Mouse (Mus musculus): ENCODE results near the gene Cngb1. TPM values are rescaled to one million over a fixed set of nuclear protein-coding genes. Genes with fewer than 3 reads are reported as not detected.

Cngb1 gene
- polyA plus RNA-seq, 1 experiment from 2014 or later: 0.81 TPM

DNA sequence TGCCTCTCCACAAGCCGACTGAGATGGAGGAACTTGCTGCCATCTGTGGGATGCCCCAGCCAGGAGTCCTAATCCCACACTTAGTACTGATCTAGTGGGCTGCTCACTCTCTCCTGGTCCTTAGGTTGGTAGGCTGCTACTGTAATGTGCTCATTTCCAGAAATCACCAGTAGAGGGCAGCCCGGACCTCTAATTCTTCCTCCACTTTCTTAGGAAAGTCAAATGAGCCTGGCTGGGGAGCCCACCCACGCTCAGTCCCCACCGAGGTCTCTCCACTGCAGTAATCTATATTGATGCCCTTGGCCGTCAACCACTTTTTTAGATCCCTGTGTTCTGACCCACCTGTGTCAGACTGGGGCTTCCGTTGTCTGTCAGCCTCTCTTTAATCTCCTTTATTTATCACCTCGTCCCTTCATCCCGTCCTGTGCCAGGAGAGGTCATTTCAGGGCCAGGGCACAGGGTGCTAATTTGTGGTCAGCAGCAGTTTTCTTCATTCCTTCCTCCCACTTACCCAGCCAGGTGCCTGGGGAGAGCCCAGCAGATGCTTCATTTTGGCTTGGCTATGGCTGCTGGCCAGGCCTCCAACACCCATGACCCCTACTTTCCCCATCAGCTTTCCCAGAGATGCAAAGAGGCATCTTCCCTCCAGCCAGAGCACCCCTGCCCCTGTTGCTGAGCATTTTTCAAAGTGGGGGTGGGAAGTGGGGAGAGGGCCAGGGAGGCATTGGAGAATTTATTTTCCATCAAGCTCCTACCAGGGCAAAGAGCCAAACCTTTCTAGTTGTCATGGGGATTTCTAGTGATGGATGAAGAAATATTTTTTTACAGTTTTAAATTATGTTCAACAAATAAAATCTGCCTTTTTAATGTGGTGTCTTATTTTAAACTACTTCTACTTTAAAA lies 40.5 kb upstream of the Cngb1 start:
- Histone ChIP-seq H3K9ac (ENCODE audit: low read length) (no peak overlapping the region), H3K36me3 (ENCODE audit: control insufficient read depth, insufficient read depth, low read length) (peaks cover 27% of the 10 kb centered on the region), H3K4me1 (replicated peaks; ENCODE audit: control insufficient read depth, insufficient read depth, low read length) (peaks cover 7% of the 10 kb centered on the region; the same call in 1 of the 2 replicates), H3K4me3 (ENCODE audit: low read depth, low read length) (no peak overlapping the region), H3K9me3 (ENCODE audit: control insufficient read depth, low read length) (no peaks in the 10 kb centered on the region), H3K27ac (ENCODE audit: low read depth) (no peak overlapping the region), H3K4me2 (ENCODE audit: low read length) (no peak overlapping the region), H3K27me3 (replicated peaks; ENCODE audit: control insufficient read depth, insufficient read depth, low read length) (no peaks in the 10 kb centered on the region)
- DNase-seq (ENCODE audit: low spot score): peak; percentile 90
- ATAC-seq (replicated peaks; ENCODE audit: low FRiP score, low TSS enrichment, low read depth): peak; percentile 29; the same call in 1 of the 2 replicates
- 22% methylated on average over 8 of the region's 8 CpGs for WGBS

DNA sequence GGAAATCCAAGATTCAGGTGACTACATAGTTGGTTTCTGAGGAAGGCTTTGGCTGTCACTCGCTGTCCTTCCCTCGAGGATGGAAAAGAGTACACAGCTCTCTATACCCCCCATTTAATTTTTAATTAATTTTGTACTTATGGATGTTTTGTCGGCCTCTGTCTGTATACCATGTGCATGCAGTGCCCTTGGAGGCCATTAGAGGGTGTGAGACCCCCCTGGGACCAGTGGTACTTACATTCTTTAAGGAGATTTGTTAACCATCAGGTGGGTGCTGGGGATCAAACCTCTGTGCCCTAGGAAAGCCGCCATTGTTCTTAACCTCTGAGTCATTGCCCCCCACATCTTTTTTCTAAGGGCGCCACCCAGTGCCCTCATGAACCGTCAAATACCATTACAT lies 38.3 kb upstream of the Cngb1 start:
- no peak for ATAC-seq (replicated peaks; ENCODE audit: low FRiP score, low TSS enrichment, low read depth)
- H3K36me3 ChIP-seq (ENCODE audit: control insufficient read depth, insufficient read depth, low read length): peaks cover 38% of the 10 kb centered on the region
- 78% methylated on average over 6 of the region's 6 CpGs for WGBS

DNA sequence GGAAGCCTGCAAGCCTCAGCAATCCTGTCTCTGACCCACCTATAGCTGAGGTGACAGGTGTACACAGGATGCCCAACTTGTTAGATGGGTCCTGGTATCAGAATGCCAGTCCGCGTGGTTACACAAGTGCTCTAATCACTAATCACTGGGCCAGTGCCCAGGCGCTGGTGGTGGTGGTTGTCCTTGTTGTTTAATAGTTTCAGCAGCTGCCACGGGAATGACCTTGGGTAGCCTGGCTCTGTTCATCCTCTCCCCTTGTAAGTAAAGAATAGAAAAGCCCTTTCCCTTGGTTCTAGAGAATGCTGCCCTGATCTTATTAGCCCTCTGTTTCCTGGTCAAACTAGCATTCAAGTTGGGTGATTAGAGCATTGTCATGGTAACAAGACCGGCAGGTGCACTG lies 35.3 kb upstream of the Cngb1 start:
- 59% methylated on average over 5 of the region's 5 CpGs for WGBS
- Histone ChIP-seq H3K36me3 (ENCODE audit: control insufficient read depth, insufficient read depth, low read length) (peaks cover 61% of the 10 kb centered on the region), H3K9ac (ENCODE audit: low read length) (no peak overlapping the region), H3K27ac (ENCODE audit: low read depth) (no peak overlapping the region), H3K4me1 (replicated peaks; ENCODE audit: control insufficient read depth, insufficient read depth, low read length) (no peaks in the 10 kb centered on the region), H3K27me3 (replicated peaks; ENCODE audit: control insufficient read depth, insufficient read depth, low read length) (no peaks in the 10 kb centered on the region), H3K9me3 (ENCODE audit: control insufficient read depth, low read length) (no peaks in the 10 kb centered on the region), H3K4me3 (ENCODE audit: low read depth, low read length) (no peak overlapping the region), H3K4me2 (ENCODE audit: low read length) (no peak overlapping the region)
- ATAC-seq (replicated peaks; ENCODE audit: low FRiP score, low TSS enrichment, low read depth) (no peak), DNase-seq (ENCODE audit: low spot score) (no peak)

More for the DNA sequence above, 38.3 kb upstream of the Cngb1 start:
- DNase-seq (ENCODE audit: low spot score): no peak
- H3K9ac ChIP-seq (ENCODE audit: low read length): no peak overlapping the region
- no peaks in the 10 kb centered on the region for H3K27me3 ChIP-seq (replicated peaks; ENCODE audit: control insufficient read depth, insufficient read depth, low read length)
- no peaks in the 10 kb centered on the region for H3K9me3 ChIP-seq (ENCODE audit: control insufficient read depth, low read length)
- H3K4me1 ChIP-seq (replicated peaks; ENCODE audit: control insufficient read depth, insufficient read depth, low read length): peaks cover 7% of the 10 kb centered on the region; the same call in 1 of the 2 replicates
- H3K4me3 ChIP-seq (ENCODE audit: low read depth, low read length): no peak overlapping the region
- no peak overlapping the region for H3K4me2 ChIP-seq (ENCODE audit: low read length)
- no peak overlapping the region for H3K27ac ChIP-seq (ENCODE audit: low read depth)

DNA sequence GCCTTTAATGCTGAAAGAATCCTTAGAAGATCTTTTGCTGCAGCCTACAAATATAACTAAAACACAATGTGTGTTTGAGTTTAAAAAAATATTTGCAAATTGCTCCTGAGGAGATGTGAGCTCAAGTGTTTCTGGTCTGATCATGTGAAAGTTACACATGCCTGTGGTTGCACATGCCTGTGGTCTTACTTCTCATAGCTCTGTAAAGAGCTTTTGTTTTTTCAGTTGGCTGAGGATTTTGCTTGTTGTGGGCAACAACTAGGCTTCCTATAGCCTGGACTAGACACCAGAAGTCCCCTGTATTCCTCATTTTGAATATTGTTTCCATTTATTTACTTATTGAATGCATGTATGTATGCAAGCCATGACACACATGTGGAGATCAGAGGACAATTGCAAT lies 30.0 kb upstream of the Cngb1 start:
- Histone ChIP-seq H3K4me2 (ENCODE audit: low read length) (no peak overlapping the region), H3K27me3 (replicated peaks; ENCODE audit: control insufficient read depth, insufficient read depth, low read length) (no peaks in the 10 kb centered on the region), H3K4me3 (ENCODE audit: low read depth, low read length) (no peak overlapping the region), H3K9me3 (ENCODE audit: control insufficient read depth, low read length) (no peaks in the 10 kb centered on the region), H3K4me1 (replicated peaks; ENCODE audit: control insufficient read depth, insufficient read depth, low read length) (no peaks in the 10 kb centered on the region), H3K27ac (ENCODE audit: low read depth) (no peak overlapping the region), H3K9ac (ENCODE audit: low read length) (no peak overlapping the region), H3K36me3 (ENCODE audit: control insufficient read depth, insufficient read depth, low read length) (peaks cover 44% of the 10 kb centered on the region)
- no peak for DNase-seq (ENCODE audit: low spot score)
- no peak for ATAC-seq (replicated peaks; ENCODE audit: low FRiP score, low TSS enrichment, low read depth)

DNA sequence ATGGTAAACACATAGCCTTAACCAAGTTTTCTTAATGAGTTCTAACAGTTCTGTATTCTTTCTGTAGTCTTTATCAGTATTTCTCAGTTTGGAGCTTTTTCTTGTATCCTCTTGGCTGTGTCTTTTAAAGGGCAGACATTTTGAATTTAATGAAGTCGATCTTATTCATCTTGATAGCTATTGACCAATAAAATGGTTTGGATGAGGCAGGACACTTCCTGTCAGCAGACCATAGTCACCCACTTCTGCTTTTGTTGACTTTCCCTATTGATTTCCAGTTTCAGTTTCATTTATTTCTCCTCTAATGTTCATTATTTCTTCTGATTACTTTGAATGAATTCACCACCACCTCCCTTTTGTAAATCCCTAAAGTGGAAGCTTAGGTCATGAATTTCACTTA lies 29.3 kb upstream of the Cngb1 start:
- Histone ChIP-seq H3K4me2 (ENCODE audit: low read length) (no peak overlapping the region), H3K9ac (ENCODE audit: low read length) (no peak overlapping the region), H3K27me3 (replicated peaks; ENCODE audit: control insufficient read depth, insufficient read depth, low read length) (no peaks in the 10 kb centered on the region), H3K27ac (ENCODE audit: low read depth) (no peak overlapping the region), H3K4me1 (replicated peaks; ENCODE audit: control insufficient read depth, insufficient read depth, low read length) (peaks cover under 1% of the 10 kb centered on the region), H3K9me3 (ENCODE audit: control insufficient read depth, low read length) (no peaks in the 10 kb centered on the region), H3K4me3 (ENCODE audit: low read depth, low read length) (no peak overlapping the region), H3K36me3 (ENCODE audit: control insufficient read depth, insufficient read depth, low read length) (peaks cover 41% of the 10 kb centered on the region)
- WGBS: 81% methylated on average over 1 of the region's 1 CpGs
- DNase-seq (ENCODE audit: low spot score): no peak
- no peak for ATAC-seq (replicated peaks; ENCODE audit: low FRiP score, low TSS enrichment, low read depth)

DNA sequence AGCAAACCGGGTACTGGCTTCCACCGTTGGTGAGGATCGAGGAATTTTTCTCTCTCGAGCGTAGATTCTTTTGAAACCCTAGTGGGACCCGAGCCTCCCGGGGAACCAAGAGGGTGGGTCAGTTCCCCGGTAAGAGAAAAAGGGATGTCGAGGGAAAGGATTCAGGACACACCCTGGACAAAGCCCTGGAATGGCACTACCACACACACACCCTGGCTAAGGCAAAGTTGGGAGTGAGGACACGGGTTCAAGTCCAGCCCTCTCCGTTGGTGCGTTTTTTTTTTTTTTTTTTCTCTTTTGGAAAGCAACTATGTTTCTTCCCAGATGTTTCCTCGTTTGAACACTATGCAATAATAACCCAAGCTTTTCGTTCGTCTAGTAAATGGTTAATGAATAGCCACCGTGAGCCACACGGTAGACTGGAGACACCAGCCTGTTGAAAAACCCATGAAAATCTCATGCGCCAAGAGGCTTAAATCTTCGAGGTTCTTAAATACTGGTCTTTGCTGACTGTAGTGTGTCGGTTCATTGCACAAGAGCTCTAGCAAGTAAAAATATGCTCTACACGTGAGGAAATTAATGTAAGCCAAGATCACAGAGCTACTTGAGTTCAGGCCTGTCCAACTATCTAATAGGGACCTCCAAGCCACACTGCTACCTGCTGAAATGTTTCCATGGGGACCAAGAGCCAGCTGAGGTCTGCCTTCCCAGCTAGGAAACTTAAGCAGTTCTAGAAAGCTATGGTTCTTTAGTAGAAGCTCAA lies 26.2 kb upstream of the Cngb1 start:
- DNase-seq (ENCODE audit: low spot score): no peak
- WGBS: 27% methylated on average over 21 of the region's 21 CpGs
- peak overlapping the region; percentile 84 for H3K9ac ChIP-seq (ENCODE audit: low read length)
- no peaks in the 10 kb centered on the region for H3K27me3 ChIP-seq (replicated peaks; ENCODE audit: control insufficient read depth, insufficient read depth, low read length)
- no peaks in the 10 kb centered on the region for H3K9me3 ChIP-seq (ENCODE audit: control insufficient read depth, low read length)
- H3K4me2 ChIP-seq (ENCODE audit: low read length): peak overlapping the region; percentile 79
- peak overlapping the region; percentile 98 for H3K27ac ChIP-seq (ENCODE audit: low read depth)
- H3K4me1 ChIP-seq (replicated peaks; ENCODE audit: control insufficient read depth, insufficient read depth, low read length): peaks cover 11% of the 10 kb centered on the region
- H3K36me3 ChIP-seq (ENCODE audit: control insufficient read depth, insufficient read depth, low read length): peaks cover 39% of the 10 kb centered on the region
- peak; percentile 34 for ATAC-seq (replicated peaks; ENCODE audit: low FRiP score, low TSS enrichment, low read depth)
- peak overlapping the region; percentile 85 for H3K4me3 ChIP-seq (ENCODE audit: low read depth, low read length)

DNA sequence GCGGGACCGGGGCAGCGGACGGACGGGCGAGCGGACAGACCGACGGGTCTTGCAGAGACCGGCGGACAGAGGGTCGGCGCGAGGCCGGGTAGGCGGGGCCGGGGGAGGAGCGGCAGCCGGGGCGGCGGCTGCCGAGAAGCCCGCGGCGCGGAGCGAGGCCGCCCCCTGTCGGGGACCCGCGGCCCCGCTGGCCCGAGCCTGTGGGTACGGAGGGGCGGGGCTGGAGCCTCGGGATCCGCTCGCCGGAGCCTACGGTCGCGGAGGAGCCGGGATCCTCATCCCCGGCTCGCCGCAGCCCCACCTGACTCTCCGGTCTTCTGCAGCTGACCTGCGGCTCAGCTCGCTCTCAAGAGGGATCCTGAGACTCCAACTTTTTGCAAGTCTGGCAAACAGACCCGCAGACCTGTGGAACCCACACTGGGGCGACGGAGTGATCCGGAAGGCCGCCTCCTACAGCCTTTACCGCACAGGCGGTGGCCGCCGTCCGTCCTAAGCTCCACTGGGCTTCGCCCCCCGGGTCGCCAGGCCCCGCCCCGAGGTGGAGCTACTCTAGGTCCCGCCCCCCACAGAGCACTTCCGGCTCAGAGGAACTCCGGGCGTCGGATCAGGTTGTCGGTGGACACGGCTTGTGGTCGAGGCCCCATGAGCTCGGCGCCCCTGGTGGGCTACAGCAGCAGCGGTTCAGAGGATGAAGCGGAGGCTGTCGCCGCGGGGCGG lies 25.5 kb upstream of the Cngb1 start, which contains the start of the genes Zfp319 and Usb1:
TSS of gene Zfp319 (minus strand) at position 231 of the 717 bp plus-strand sequence.
TSS of gene Usb1 (plus strand) at position 565 of the 717 bp plus-strand sequence.
- WGBS: under 1% methylated on average over 79 of the region's 80 CpGs
- Histone ChIP-seq H3K27me3 (replicated peaks; ENCODE audit: control insufficient read depth, insufficient read depth, low read length) (no peaks in the 10 kb centered on the region), H3K4me2 (ENCODE audit: low read length) (peak within 1 kb of the TSS; percentile 79), H3K27ac (ENCODE audit: low read depth) (peak within 1 kb of the TSS; percentile 98), H3K9me3 (ENCODE audit: control insufficient read depth, low read length) (no peaks in the 10 kb centered on the region), H3K4me3 (ENCODE audit: low read depth, low read length) (peak within 1 kb of the TSS; percentile 85), H3K4me1 (replicated peaks; ENCODE audit: control insufficient read depth, insufficient read depth, low read length) (peaks cover 11% of the 10 kb centered on the region), H3K9ac (ENCODE audit: low read length) (peak within 1 kb of the TSS; percentile 84), H3K36me3 (ENCODE audit: control insufficient read depth, insufficient read depth, low read length) (peaks cover 41% of the 10 kb centered on the region)
- DNase-seq (ENCODE audit: low spot score) (peak; percentile 99), ATAC-seq (replicated peaks; ENCODE audit: low FRiP score, low TSS enrichment, low read depth) (peak; percentile 96)

DNA sequence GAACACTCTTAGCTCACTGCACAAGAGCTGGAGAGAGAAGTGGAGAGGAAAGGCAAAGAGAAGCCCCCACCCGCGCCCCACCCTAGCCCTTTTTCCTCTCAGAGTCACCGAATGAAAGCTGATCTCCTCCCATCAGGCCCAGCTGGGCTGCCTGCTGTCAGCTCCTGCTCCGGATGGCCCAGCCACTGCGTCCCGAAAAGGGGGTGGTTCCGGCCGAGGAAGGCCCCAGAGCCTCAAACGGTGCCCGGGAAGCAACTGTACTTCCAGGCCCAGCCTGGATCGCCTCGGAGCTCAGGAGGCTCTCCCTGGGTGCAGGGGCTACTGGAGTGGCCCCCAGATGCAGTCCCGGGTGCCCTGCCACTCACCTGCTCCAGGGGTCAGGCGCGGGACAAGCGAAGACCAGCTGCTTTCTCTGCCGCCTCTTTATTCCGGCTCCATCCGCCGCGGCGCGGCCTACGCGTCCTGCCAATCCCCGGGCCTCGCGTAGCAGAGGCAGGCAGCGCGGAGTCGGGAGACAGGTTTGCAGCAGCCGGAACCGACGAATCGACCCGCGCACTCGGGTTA lies 24.9 kb upstream of the Cngb1 start:
- DNase-seq (ENCODE audit: low spot score): no peak
- ATAC-seq (replicated peaks; ENCODE audit: low FRiP score, low TSS enrichment, low read depth): peak; percentile 59
- WGBS: under 1% methylated on average over 38 of the region's 38 CpGs
- Histone ChIP-seq H3K27ac (ENCODE audit: low read depth) (peak overlapping the region; percentile 98), H3K9me3 (ENCODE audit: control insufficient read depth, low read length) (no peaks in the 10 kb centered on the region), H3K4me2 (ENCODE audit: low read length) (peak overlapping the region; percentile 79), H3K27me3 (replicated peaks; ENCODE audit: control insufficient read depth, insufficient read depth, low read length) (no peaks in the 10 kb centered on the region), H3K4me1 (replicated peaks; ENCODE audit: control insufficient read depth, insufficient read depth, low read length) (peaks cover 11% of the 10 kb centered on the region), H3K4me3 (ENCODE audit: low read depth, low read length) (peak overlapping the region; percentile 85), H3K36me3 (ENCODE audit: control insufficient read depth, insufficient read depth, low read length) (peaks cover 47% of the 10 kb centered on the region), H3K9ac (ENCODE audit: low read length) (peak overlapping the region; percentile 84)
